Mouse (Mus musculus) lung, postnatal 0 days (tissue): Measurements from ENCODE around the gene Abcb9.

Source experiments
- CTCF ChIP-seq: IDR thresholded peaks from 2 replicates; pipeline ENCODE4 v1.5.1; 2016; ENCODE audit warnings: antibody characterized with exemption, mild to moderate bottlenecking
- EP300 ChIP-seq: IDR thresholded peaks from 2 replicates; pipeline ENCODE4 v1.6.1; 2016; ENCODE audit warnings: antibody characterized with exemption, mild to moderate bottlenecking, control low read depth

DNA sequence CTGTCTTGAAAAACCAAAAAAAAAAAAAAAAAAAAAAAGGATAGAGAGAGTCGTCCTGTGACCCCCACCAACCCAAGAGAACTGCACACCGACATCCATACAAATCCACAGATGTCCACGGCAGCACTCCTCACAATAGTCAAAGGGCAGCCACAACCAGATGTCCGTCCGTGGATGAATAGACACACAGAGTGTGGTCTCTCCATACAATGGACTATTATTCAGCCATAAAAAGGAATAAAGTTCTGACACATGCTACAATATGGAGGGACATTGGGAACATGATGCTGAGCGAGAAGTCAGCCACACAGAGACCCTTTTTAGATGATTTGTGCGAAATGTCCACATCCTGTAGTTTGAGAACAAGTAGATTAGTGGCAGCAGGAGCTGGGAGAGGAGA is 36.8 kb downstream of the Abcb9 start:
- TF ChIP-seq CTCF (no peak), EP300 (no peak)
